Mouse (Mus musculus) bone marrow, adult 2 months (tissue): ENCODE measurements around the gene Nemp2.

Experiments
- CTCF ChIP-seq: fragments of 200-500 bp; IDR thresholded peaks from 2 replicates; pipeline ENCODE4 v1.5.1; 2011; ENCODE audit warnings: low read length, control low read depth; ENCODE audit not compliant: control insufficient read depth, insufficient read depth
- POLR2A ChIP-seq: fragments of 200-500 bp; IDR thresholded peaks from 2 replicates; pipeline ENCODE4 v1.6.1; 2011; ENCODE audit warnings: low read depth, mild to moderate bottlenecking, control low read depth, low read length, borderline replicate concordance; ENCODE audit not compliant: control insufficient read depth

- no peak for TF ChIP-seq POLR2A
- no peak for TF ChIP-seq CTCF
Measured at GRCm38 (mm10) chr1:52630937-52631299, 415 bp downstream of the Nemp2 start.
